Mouse (Mus musculus): Measurements from ENCODE around the gene Echs1. TPM values are rescaled to one million over a fixed set of nuclear protein-coding genes. Genes with fewer than 3 reads are reported as not detected.
"Not testable (repeated sequence)": the region's sequence is repeated elsewhere in the genome, so short reads cannot be mapped to it uniquely, and the experiment has no call there.

The Echs1 gene
- polyA plus RNA-seq, 1 experiment: 95.9 TPM

- peak within 1 kb of the TSS; percentile 76 for H3K4me3 ChIP-seq (ENCODE audit: insufficient read depth, low read length)
- H3K27ac ChIP-seq (ENCODE audit: insufficient read depth, low read length): no peak within 1 kb of the TSS
- no peaks in the 10 kb centered on the region for H3K4me1 ChIP-seq (ENCODE audit: control insufficient read depth, insufficient read depth, low read length)
- TF ChIP-seq POLR2A (IDR thresholded peaks at IDR 0.05; ENCODE audit: low read depth, low read length): peak; percentile 69
- no peak for TF ChIP-seq CTCF (IDR thresholded peaks at IDR 0.05; ENCODE audit: borderline replicate concordance, insufficient read depth, low read length)
Observed at GRCm38 (mm10) chr7:140137135-140138020, 21.1 kb upstream of the Echs1 start, which contains the start of gene Mtg1. Mtg1 (plus strand) TSS chr7:140137564.

GRCm38 (mm10) chr7:140135106-140135770, 19.0 kb upstream of the Echs1 start:
- H3K4me1 ChIP-seq (ENCODE audit: control insufficient read depth, insufficient read depth, low read length): no peaks in the 10 kb centered on the region
- no peak for TF ChIP-seq POLR2A (IDR thresholded peaks at IDR 0.05; ENCODE audit: low read depth, low read length)
- TF ChIP-seq CTCF (IDR thresholded peaks at IDR 0.05; ENCODE audit: borderline replicate concordance, insufficient read depth, low read length): no peak
- H3K4me3 ChIP-seq (ENCODE audit: insufficient read depth, low read length): no peak overlapping the region
- no peak overlapping the region for H3K27ac ChIP-seq (ENCODE audit: insufficient read depth, low read length)

- H3K27ac ChIP-seq (ENCODE audit: insufficient read depth, low read length); H3K4me3 ChIP-seq (ENCODE audit: insufficient read depth, low read length); H3K4me1 ChIP-seq (ENCODE audit: control insufficient read depth, insufficient read depth, low read length): not testable (repeated sequence)
Observed at GRCm38 (mm10) chr7:140134033-140134432, 17.8 kb upstream of the Echs1 start.

GRCm38 (mm10) chr7:140132184-140132583, 15.9 kb upstream of the Echs1 start:
- H3K4me1 ChIP-seq (ENCODE audit: control insufficient read depth, insufficient read depth, low read length); H3K27ac ChIP-seq (ENCODE audit: insufficient read depth, low read length); H3K4me3 ChIP-seq (ENCODE audit: insufficient read depth, low read length): not testable (repeated sequence)

GRCm38 (mm10) chr7:140127911-140128310, 11.6 kb upstream of the Echs1 start:
- Histone ChIP-seq H3K4me1 (ENCODE audit: control insufficient read depth, insufficient read depth, low read length) (peaks cover 2% of the 10 kb centered on the region; the same call in 1 of the 2 replicates), H3K4me3 (ENCODE audit: insufficient read depth, low read length) (no peak overlapping the region), H3K27ac (ENCODE audit: insufficient read depth, low read length) (no peak overlapping the region)
- TF ChIP-seq CTCF (IDR thresholded peaks at IDR 0.05; ENCODE audit: borderline replicate concordance, insufficient read depth, low read length) (no peak), POLR2A (IDR thresholded peaks at IDR 0.05; ENCODE audit: low read depth, low read length) (no peak)

- peaks cover 2% of the 10 kb centered on the region; the same call in 1 of the 2 replicates for H3K4me1 ChIP-seq (ENCODE audit: control insufficient read depth, insufficient read depth, low read length)
- TF ChIP-seq CTCF (IDR thresholded peaks at IDR 0.05; ENCODE audit: borderline replicate concordance, insufficient read depth, low read length): no peak
- no peak for TF ChIP-seq POLR2A (IDR thresholded peaks at IDR 0.05; ENCODE audit: low read depth, low read length)
- H3K4me3 ChIP-seq (ENCODE audit: insufficient read depth, low read length): no peak overlapping the region
- H3K27ac ChIP-seq (ENCODE audit: insufficient read depth, low read length): no peak overlapping the region
Observed at GRCm38 (mm10) chr7:140126934-140127333, 10.7 kb upstream of the Echs1 start.

GRCm38 (mm10) chr7:140126022-140126350, 9.7 kb upstream of the Echs1 start:
- TF ChIP-seq CTCF (IDR thresholded peaks at IDR 0.05; ENCODE audit: borderline replicate concordance, insufficient read depth, low read length) (no peak), POLR2A (IDR thresholded peaks at IDR 0.05; ENCODE audit: low read depth, low read length) (no peak)
- no peak overlapping the region for H3K27ac ChIP-seq (ENCODE audit: insufficient read depth, low read length)

GRCm38 (mm10) chr7:140125278-140126021, 9.2 kb upstream of the Echs1 start:
- peaks cover 2% of the 10 kb centered on the region; the same call in 1 of the 2 replicates for H3K4me1 ChIP-seq (ENCODE audit: control insufficient read depth, insufficient read depth, low read length)
- peak; percentile 86 for TF ChIP-seq POLR2A (IDR thresholded peaks at IDR 0.05; ENCODE audit: low read depth, low read length)
- TF ChIP-seq CTCF (IDR thresholded peaks at IDR 0.05; ENCODE audit: borderline replicate concordance, insufficient read depth, low read length): no peak
- no peak overlapping the region for H3K27ac ChIP-seq (ENCODE audit: insufficient read depth, low read length)
- peak overlapping the region; percentile 65 for H3K4me3 ChIP-seq (ENCODE audit: insufficient read depth, low read length)

More at GRCm38 (mm10) chr7:140126022-140126350, 9.7 kb upstream of the Echs1 start:
- Histone ChIP-seq H3K4me1 (ENCODE audit: control insufficient read depth, insufficient read depth, low read length) (peaks cover 2% of the 10 kb centered on the region; the same call in 1 of the 2 replicates), H3K4me3 (ENCODE audit: insufficient read depth, low read length) (peak overlapping the region; percentile 65)

GRCm38 (mm10) chr7:140124382-140124781, 8.1 kb upstream of the Echs1 start:
- Histone ChIP-seq H3K27ac (ENCODE audit: insufficient read depth, low read length) (no peak overlapping the region), H3K4me1 (ENCODE audit: control insufficient read depth, insufficient read depth, low read length) (peaks cover 2% of the 10 kb centered on the region; the same call in 1 of the 2 replicates), H3K4me3 (ENCODE audit: insufficient read depth, low read length) (no peak overlapping the region)
- TF ChIP-seq CTCF (IDR thresholded peaks at IDR 0.05; ENCODE audit: borderline replicate concordance, insufficient read depth, low read length) (no peak), POLR2A (IDR thresholded peaks at IDR 0.05; ENCODE audit: low read depth, low read length) (no peak)
